Mouse (Mus musculus): Measurements from ENCODE around the gene Gm26602. TPM values are rescaled to one million over a fixed set of nuclear protein-coding genes. Genes with fewer than 3 reads are reported as not detected.
A peak's percentile ranks its signal among the peaks of the same experiment; 100 is the strongest.
"Not testable (repeated sequence)": the region's sequence is repeated elsewhere in the genome, so short reads cannot be mapped to it uniquely, and the experiment has no call there.

The Gm26602 gene
- polyA plus RNA-seq, 1 experiment from 2014 or later = 5.7 TPM

DNA sequence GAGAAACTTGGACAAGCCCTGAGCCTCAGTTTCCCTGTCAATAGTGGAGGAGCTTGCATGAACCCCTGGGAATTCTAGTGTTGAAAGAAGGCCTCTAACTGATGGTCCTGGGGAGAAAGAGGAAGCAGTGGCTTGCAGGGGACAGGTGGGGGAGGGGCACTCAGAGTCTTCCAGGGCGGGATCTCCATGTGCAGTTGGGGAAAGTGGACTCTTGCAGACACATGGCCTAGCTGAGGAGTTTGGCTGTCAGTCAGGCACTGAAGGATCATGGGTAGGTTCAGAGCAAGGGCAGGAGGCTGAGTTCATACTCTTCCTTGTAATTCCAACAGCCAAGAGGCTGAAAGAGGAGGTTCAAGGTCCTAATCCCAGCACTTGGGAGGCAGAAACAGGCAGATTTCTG lies 33.5 kb upstream of the Gm26602 start:
- WGBS (ENCODE audit: missing documents) = 10% methylated on average over 1 of the region's 1 CpGs
- H3K27ac ChIP-seq = peak overlapping the region; percentile 82
- no peak overlapping the region for H3K4me3 ChIP-seq (ENCODE audit: inconsistent target)
- H3K79me2 ChIP-seq (ENCODE audit: inconsistent target) = no peaks in the 10 kb centered on the region; the same call in 1 of the 2 replicates
- H3K36me3 ChIP-seq (ENCODE audit: inconsistent target) = no peaks in the 10 kb centered on the region

DNA sequence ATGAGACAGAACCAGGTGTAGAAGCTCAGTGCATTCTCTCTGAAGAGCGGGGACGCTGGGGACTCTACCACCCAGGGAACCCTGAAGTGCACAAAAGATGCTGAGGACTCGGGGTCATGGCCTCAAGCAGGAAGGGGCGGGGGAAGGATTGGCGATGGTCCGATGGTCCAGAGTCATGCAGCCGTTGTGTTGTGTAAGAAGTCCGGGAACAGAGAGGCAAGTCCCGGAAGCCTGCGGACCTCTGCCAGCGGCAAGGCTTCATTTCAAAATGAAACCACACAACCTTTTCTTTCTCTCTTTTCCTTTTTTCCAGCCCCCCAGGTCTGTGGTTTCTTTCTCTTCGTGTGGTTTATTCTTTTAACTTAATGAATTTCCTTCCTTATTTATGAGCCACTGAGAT lies 32.9 kb upstream of the Gm26602 start:
- Histone ChIP-seq H3K36me3 (ENCODE audit: inconsistent target) (no peaks in the 10 kb centered on the region), H3K4me3 (ENCODE audit: inconsistent target) (peak overlapping the region; percentile 1; the same call in 1 of the 2 replicates), H3K27ac (peak overlapping the region; percentile 82), H3K79me2 (ENCODE audit: inconsistent target) (no peaks in the 10 kb centered on the region; the same call in 1 of the 2 replicates)
- 2% methylated on average over 12 of the region's 12 CpGs for WGBS (ENCODE audit: missing documents)

DNA sequence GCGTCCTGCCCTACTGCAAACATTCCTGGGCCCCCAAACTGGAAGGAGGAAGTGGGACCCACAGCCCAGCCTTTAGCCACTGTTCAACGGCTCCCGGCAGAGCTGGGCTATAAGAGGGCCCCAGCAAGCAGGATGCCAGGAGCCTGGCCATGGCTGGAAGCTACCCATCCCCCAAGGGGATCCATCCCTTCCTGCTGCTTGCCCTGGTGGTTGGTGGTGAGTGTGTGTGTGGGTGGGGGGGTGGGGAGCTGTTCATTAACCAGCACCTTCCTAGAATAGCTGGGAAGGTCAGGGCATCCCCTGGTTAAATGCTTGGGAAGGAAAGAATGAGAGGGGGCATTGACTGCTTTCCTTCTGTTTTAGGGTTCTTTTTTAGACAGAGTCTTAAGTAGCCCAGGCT lies 31.1 kb upstream of the Gm26602 start:
- Histone ChIP-seq H3K79me2 (ENCODE audit: inconsistent target) (no peaks in the 10 kb centered on the region; the same call in 1 of the 2 replicates), H3K36me3 (ENCODE audit: inconsistent target) (no peaks in the 10 kb centered on the region), H3K27ac (no peak overlapping the region), H3K4me3 (ENCODE audit: inconsistent target) (no peak overlapping the region)
- WGBS (ENCODE audit: missing documents) = 15% methylated on average over 3 of the region's 3 CpGs

DNA sequence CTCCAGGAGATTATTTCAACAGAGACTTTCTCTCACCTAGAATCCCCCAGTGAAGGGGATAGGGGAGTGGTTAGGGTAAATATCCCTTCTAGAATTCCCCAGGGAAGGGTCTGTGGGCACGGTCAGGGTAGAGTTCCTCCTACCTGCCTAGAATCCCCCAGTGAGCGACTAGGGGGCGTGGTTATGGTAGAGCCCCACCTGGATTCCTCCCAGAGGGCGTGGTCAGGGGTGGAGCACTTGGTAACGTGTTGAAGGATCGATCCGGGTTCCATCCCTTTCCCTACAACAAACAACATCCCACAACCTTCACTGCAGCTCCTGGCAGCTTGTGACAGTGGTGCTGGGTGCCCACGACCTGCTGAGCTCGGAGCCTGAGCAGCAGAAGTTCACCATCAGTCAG lies 29.9 kb upstream of the Gm26602 start:
- WGBS (ENCODE audit: missing documents) = 24% methylated on average over 9 of the region's 9 CpGs
- H3K36me3 ChIP-seq (ENCODE audit: inconsistent target) = no peaks in the 10 kb centered on the region
- H3K27ac ChIP-seq = no peak overlapping the region
- no peak overlapping the region for H3K4me3 ChIP-seq (ENCODE audit: inconsistent target)
- H3K79me2 ChIP-seq (ENCODE audit: inconsistent target) = no peaks in the 10 kb centered on the region; the same call in 1 of the 2 replicates

DNA sequence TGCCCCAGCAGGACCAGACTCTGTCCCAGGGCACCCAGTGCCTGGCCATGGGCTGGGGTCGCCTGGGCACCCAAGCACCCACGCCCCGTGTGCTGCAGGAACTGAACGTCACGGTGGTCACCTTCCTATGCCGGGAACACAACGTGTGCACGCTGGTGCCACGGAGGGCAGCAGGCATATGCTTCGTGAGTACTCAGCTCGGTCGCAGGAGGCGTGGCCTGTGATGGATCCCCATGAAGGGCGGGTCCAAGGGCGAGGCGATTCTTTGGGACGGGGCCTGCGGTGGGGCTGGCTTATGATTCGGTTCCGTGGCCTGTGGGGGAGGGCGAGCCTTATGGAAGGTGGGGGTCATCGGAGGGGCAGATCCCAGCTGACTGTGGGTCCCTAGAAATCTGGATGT lies 28.7 kb upstream of the Gm26602 start:
- 6% methylated on average over 22 of the region's 22 CpGs for WGBS (ENCODE audit: missing documents)
- Histone ChIP-seq H3K4me3 (ENCODE audit: inconsistent target) (no peak overlapping the region), H3K79me2 (ENCODE audit: inconsistent target) (no peaks in the 10 kb centered on the region; the same call in 1 of the 2 replicates), H3K36me3 (ENCODE audit: inconsistent target) (no peaks in the 10 kb centered on the region), H3K27ac (no peak overlapping the region)

DNA sequence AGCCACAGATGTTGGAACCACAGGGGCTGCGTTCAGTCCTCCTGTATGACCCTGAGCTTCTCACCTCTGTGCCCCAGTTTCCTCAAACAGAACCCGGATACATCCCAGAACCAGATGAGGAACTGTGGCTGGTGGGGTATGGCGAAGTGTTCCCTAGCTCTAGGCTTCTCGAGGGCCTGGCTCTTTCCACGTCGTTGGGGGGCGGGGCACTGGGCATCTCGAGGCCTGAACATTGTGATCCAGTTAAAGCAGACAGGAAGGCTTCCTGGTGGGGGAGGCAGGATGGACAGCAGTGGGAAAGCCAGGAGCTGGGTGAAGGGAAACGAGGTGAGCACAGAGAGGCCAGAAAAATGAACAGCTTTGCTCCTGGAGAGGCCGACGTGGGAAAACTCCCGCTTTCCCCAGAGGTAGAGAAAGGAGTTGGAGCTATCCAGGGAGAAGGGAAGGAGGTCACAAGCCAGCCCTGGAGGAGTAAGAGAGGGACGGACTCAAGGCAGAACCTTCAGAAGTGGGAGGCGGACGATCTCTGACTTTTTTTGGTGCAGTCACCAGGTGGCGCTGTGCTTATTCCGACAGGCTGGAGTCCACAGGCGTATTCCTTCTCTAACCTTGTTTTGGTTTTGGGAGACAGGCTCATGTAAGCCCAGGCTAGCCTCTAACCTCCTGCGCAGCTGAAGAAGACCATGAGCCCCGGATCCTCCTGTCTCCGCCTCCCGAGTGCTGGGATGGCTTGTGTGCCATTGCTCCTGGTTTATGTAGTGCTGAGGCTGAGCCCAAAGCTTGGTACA lies 27.2 kb upstream of the Gm26602 start:
- Histone ChIP-seq H3K36me3 (ENCODE audit: inconsistent target) (no peaks in the 10 kb centered on the region), H3K79me2 (ENCODE audit: inconsistent target) (no peaks in the 10 kb centered on the region; the same call in 1 of the 2 replicates), H3K4me3 (ENCODE audit: inconsistent target) (no peak overlapping the region), H3K27ac (no peak overlapping the region)
- 12% methylated on average over 21 of the region's 22 CpGs for WGBS (ENCODE audit: missing documents)

DNA sequence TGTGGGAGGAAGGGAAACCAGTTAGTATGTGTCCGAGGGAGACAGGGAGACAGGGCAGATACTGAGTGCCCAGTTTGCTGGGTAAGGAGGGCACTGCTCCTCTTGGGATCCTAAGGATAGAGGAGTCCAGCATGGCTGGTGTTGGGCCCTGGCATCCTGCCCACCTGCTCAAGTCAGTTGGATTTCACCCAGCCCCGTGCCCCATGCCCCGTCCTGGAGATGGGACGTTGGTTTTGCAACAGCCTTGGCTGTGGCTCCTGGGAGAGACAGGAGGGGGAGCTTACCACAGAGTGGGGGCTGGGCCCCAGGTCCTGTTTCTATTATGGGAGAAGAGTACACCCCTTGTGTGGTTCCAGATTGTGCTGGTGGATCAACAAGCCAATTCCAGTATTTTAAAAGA lies 26.2 kb upstream of the Gm26602 start:
- H3K79me2 ChIP-seq (ENCODE audit: inconsistent target) = no peaks in the 10 kb centered on the region; the same call in 1 of the 2 replicates
- H3K27ac ChIP-seq = no peak overlapping the region
- no peaks in the 10 kb centered on the region for H3K36me3 ChIP-seq (ENCODE audit: inconsistent target)
- 17% methylated on average over 4 of the region's 4 CpGs for WGBS (ENCODE audit: missing documents)
- no peak overlapping the region for H3K4me3 ChIP-seq (ENCODE audit: inconsistent target)

DNA sequence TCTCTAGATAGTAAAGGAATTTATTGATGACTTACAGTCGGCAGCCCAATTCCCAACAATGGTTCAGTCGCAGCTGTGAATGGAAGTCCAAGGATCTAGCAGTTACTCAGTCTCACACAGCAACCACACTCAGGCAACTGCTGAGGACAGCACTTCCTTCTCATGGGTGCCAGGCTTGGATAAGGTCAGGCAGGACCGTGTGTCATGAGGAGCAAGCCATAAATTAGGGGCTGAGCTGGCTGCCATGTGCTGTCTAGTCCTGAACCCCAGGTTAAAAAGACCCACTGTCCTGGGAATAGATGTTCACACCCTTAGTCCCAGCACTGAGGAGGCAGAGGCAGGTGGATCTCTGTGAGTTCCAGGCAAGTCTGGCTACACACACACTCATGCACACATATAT lies 25.7 kb upstream of the Gm26602 start:
- H3K36me3 ChIP-seq (ENCODE audit: inconsistent target); H3K27ac ChIP-seq; H3K4me3 ChIP-seq (ENCODE audit: inconsistent target); H3K79me2 ChIP-seq (ENCODE audit: inconsistent target): not testable (repeated sequence)
- WGBS (ENCODE audit: missing documents) = 10% methylated on average over 2 of the region's 3 CpGs

DNA sequence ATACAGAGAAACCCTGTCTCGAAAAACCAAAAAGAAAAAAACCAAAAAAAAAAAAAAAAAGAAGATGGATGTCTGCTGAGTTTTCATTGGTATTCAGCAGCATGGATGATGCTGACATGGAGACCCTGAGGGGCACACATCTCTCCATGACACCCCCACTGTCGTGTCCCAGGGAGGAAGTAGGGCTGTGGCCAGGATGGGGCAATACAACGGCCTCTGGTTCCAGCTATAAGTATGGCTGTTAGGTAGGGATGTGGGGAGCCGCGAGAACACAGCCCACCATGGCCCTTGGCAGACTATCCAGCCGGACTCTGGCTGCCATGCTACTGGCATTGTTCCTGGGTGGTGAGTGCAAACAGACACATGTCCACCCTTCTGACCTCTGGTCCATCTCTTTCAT lies 24.6 kb upstream of the Gm26602 start, which contains the start of gene Elane:
Elane (plus strand) TSS at position 194 of the 400 bp plus-strand sequence.
- 42% methylated on average over 6 of the region's 6 CpGs for WGBS (ENCODE audit: missing documents)
- no peak within 1 kb of the TSS for H3K27ac ChIP-seq

DNA sequence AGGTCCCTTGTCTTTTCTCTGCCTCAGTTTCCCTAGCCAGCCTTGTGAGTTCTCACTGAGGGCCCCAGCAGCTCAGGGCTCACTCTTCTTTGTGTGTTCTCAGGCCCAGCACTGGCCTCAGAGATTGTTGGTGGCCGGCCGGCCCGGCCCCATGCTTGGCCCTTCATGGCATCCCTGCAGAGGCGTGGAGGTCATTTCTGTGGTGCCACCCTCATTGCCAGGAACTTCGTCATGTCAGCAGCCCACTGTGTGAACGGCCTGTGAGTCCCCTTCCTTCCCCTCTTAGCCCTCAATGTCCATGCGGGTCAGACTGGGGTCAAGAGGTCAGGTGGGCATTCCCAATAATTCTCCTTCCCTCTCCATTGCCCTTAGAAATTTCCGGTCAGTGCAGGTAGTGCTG lies 24.0 kb upstream of the Gm26602 start:
- 51% methylated on average over 8 of the region's 8 CpGs for WGBS (ENCODE audit: missing documents)
- H3K27ac ChIP-seq = no peak overlapping the region
- H3K79me2 ChIP-seq (ENCODE audit: inconsistent target) = no peaks in the 10 kb centered on the region
- H3K4me3 ChIP-seq (ENCODE audit: inconsistent target) = no peak overlapping the region
- no peaks in the 10 kb centered on the region for H3K36me3 ChIP-seq (ENCODE audit: inconsistent target)

More for the DNA sequence above, 24.6 kb upstream of the Gm26602 start, which contains the start of gene Elane:
- H3K4me3 ChIP-seq (ENCODE audit: inconsistent target) = no peak within 1 kb of the TSS
- H3K36me3 ChIP-seq (ENCODE audit: inconsistent target) = no peaks in the 10 kb centered on the region
- no peaks in the 10 kb centered on the region; the same call in 1 of the 2 replicates for H3K79me2 ChIP-seq (ENCODE audit: inconsistent target)

DNA sequence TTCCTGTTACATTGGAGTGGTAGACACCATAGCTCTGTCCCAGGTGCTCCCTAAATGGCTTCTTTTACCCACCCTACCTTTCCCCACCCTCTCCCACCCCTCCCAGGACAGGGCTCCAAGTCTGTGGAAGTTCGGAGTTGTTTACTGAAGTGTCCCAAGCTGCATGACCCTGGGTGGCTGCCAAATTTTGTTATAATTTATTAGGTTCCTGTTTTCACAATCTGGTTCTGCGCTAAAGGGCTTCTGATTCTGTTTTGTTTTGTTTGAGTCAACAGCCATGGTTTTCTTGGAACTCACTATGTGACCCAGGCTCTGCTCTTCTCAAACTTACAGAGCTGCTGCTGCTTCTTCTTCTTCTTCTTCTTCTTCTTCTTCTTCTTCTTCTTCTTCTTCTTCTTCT lies 21.3 kb upstream of the Gm26602 start:
- no peaks in the 10 kb centered on the region for H3K36me3 ChIP-seq (ENCODE audit: inconsistent target)
- no peak overlapping the region for H3K4me3 ChIP-seq (ENCODE audit: inconsistent target)
- H3K79me2 ChIP-seq (ENCODE audit: inconsistent target) = no peaks in the 10 kb centered on the region
- 0% methylated on average over 2 of the region's 2 CpGs for WGBS (ENCODE audit: missing documents)
- H3K27ac ChIP-seq = no peak overlapping the region

DNA sequence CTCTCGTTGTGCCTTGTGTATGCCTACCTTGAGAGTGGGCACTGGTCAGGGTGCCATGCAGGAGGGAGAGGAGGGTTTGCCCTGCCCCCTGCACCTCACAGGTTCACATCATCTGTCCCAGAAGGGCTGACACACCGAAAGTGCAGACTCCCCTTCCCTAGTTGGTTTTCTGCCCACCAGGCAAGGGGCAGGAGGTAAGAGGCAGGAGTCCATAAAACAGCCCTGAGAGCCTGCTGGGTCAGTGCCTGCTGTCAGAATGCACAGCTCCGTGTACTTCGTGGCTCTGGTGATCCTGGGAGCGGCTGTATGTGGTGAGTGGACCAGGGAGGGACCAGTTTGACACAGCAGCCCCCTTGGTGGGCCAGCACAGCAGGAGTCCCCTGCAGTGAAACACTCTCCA lies 20.0 kb upstream of the Gm26602 start, which contains the start of gene Cfd:
Cfd (plus strand) TSS at position 184 of the 400 bp plus-strand sequence.
- Histone ChIP-seq H3K4me3 (ENCODE audit: inconsistent target) (no peak within 1 kb of the TSS), H3K79me2 (ENCODE audit: inconsistent target) (no peaks in the 10 kb centered on the region), H3K27ac (no peak within 1 kb of the TSS), H3K36me3 (ENCODE audit: inconsistent target) (no peaks in the 10 kb centered on the region)
- 81% methylated on average over 5 of the region's 5 CpGs for WGBS (ENCODE audit: missing documents)

DNA sequence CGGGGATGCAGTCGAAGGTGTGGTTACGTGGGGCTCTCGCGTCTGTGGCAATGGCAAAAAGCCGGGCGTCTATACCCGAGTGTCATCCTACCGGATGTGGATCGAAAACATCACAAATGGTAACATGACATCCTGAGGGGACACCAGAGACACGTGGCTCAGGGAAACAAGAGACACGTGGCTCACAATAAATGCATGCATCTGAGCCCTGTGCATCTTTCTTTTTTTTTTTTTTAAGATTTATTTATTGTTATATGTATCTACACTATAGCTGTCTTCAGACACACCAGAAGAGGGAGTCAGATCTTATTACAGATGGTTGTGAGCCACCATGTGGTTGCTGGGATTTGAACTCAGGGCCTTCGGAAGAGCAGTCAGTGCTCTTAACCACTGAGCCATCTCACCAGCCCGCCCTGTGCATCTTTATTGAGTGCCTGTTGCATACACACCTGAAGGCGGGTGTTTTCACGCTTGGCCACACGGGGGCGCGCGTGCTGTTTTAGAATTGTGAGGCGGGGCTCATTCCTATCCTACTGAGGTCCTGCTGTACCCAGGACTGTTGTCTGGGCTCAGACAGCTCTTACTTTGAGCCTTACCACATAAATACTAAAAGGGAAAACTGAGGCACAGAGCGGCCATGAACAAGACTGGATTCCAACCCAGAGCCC lies 18.1 kb upstream of the Gm26602 start:
- H3K27ac ChIP-seq; H3K4me3 ChIP-seq (ENCODE audit: inconsistent target); H3K79me2 ChIP-seq (ENCODE audit: inconsistent target); H3K36me3 ChIP-seq (ENCODE audit: inconsistent target): not testable (repeated sequence)
- WGBS (ENCODE audit: missing documents) = 42% methylated on average over 17 of the region's 22 CpGs

DNA sequence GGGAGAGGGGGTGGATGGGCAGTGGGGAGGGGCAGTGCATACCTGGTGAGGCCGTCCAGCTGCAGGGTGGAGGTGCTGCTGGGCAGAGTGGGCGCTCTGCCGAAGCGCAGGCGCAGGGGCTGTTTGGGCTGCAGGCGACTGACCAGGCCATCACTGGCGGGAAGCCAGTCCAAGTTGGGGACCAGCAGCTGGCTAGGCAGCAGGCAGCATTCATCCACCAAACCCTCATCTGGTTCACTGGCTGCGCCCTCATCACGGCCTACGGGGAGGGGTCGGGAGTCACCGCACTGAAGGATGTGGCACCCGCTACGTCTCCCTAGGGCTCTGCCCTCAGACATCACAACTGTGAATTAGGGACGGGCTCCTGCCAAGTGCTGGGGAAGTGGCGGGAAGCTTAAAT lies 14.3 kb upstream of the Gm26602 start:
- 98% methylated on average over 14 of the region's 16 CpGs for WGBS (ENCODE audit: missing documents)
- no peaks in the 10 kb centered on the region for H3K36me3 ChIP-seq (ENCODE audit: inconsistent target)
- H3K79me2 ChIP-seq (ENCODE audit: inconsistent target) = no peaks in the 10 kb centered on the region
- no peak overlapping the region for H3K27ac ChIP-seq
- H3K4me3 ChIP-seq (ENCODE audit: inconsistent target) = no peak overlapping the region

DNA sequence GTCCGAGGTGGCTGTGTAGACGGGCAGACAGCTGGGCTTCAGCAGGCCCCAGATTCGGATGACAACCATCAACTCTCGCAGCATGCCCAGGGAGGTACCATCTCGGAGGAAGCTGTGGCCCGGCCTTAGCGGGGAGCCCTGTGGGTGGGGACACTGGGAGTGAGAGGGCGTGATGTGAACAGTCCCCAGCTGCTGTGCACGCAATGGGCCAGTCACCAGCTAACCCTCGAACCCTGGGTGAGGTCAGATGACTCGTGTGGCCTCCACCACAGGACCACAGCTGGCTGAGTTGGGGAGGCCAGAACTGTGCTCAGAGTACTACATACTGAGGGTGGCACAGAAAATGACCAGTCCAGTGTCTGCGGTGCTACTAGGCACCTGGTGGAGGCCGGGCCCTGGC lies 13.8 kb upstream of the Gm26602 start:
- no peaks in the 10 kb centered on the region for H3K36me3 ChIP-seq (ENCODE audit: inconsistent target)
- no peak overlapping the region for H3K27ac ChIP-seq
- no peaks in the 10 kb centered on the region for H3K79me2 ChIP-seq (ENCODE audit: inconsistent target)
- WGBS (ENCODE audit: missing documents) = 79% methylated on average over 13 of the region's 13 CpGs
- no peak overlapping the region for H3K4me3 ChIP-seq (ENCODE audit: inconsistent target)
